Mouse (Mus musculus) adrenal gland, postnatal 14 days (tissue): ENCODE data around the gene Ablim1. TPM values are rescaled to one million over a fixed set of nuclear protein-coding genes. Genes with fewer than 3 reads are reported as not detected.

Experiments
- DNase-seq: peaks from one replicate; pipeline ENCODE4 v3.0.0; 2021; ENCODE audit warnings: mixed read lengths
- total RNA-seq: library from RNA; stranded (reverse); gene quantifications from 2 replicates; pipeline ENCODE4 v1.2.3, GENCODE M21; 2021

Ablim1 gene
- total RNA-seq, 1 experiment from 2014 or later: 68.8 TPM

GRCm38 (mm10) chr19:57221684-57222235, 93.0 kb downstream of the Ablim1 start:
- DNase-seq: no peak

GRCm38 (mm10) chr19:57219758-57220157, 95.0 kb downstream of the Ablim1 start:
- DNase-seq: no peak

GRCm38 (mm10) chr19:57217161-57217560, 97.6 kb downstream of the Ablim1 start:
- DNase-seq: no peak

GRCm38 (mm10) chr19:57215527-57215926, 99.2 kb downstream of the Ablim1 start:
- DNase-seq: no peak

GRCm38 (mm10) chr19:57212406-57212805, 102.3 kb downstream of the Ablim1 start:
- DNase-seq: no peak

DNA sequence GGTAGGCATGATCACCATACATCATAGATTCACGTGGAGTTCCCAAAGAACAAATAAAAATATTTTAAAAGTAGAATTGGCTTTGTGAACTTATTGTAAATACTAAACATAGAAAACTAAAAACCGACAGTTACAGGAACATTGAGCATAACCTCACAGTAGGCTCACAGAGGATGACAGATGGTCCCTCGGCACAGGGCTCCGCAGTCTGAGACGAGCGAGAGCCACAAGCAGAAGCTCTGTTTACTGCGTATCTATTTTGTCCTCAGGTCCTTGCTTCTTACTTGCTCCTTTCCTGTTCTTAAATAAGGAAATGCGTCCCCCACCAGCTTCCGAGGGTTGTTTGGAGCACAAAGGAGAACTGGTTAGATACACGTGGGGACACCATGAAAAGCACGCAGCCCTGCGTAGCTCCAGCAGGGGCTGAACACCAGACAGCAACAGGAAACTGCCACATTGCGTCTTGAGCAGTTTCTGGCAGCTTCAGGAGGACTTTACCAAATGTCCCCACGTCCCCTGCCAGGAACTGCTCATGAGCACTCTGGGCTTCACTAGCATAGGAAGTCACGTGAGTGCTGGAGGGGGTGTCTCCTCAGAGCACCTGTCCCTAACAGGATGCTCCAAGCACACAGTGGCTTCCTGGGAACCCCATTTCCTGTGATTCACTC, 103.1 kb downstream of the Ablim1 start:
- peak; percentile 54 for DNase-seq

- DNase-seq: no peak
Observed at GRCm38 (mm10) chr19:57210924-57211323, 103.8 kb downstream of the Ablim1 start.

DNA sequence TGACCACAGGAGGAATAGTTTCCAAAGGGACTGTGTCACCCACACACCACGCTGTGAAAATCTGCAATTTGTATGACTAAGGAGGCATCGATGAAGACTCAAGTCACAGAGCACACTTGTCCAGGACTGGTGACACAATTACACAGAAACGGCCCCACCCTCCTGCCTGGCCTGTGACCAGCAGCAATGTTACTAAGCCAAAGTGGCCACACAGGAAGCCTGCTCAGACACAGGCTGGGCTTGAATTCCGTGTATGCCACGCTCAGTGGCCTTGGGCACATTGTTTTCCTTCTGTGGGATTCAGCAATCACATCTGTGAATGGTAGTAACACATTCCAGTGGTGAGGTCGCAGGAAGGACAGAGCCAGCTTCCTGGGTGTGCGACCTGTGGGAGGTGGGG, 110.6 kb downstream of the Ablim1 start:
- peak; percentile 73 for DNase-seq

DNA sequence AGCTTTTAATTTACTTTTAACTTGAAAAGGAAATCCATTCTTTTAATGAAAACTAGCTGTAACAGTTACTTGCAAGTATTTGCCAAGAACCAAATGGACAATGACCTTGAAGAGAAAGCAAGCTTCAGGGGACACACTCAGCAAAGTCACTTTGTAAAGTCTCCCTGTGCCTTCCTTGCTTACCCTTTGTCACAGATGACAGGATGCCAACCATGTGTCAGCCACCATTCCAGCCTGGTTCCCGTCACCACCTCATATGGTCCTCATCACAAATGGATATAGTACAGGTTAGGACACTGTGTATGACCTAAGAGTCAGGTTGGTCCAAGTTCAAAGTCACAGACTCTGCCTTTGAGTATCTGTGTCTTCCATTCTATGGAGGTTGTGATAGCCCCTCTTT, 112.2 kb downstream of the Ablim1 start:
- no peak for DNase-seq

GRCm38 (mm10) chr19:57201090-57201483, 113.6 kb downstream of the Ablim1 start:
- DNase-seq: peak; percentile 44

- DNase-seq: peak; percentile 20
Observed at GRCm38 (mm10) chr19:57200477-57201089, 114.1 kb downstream of the Ablim1 start.

DNA sequence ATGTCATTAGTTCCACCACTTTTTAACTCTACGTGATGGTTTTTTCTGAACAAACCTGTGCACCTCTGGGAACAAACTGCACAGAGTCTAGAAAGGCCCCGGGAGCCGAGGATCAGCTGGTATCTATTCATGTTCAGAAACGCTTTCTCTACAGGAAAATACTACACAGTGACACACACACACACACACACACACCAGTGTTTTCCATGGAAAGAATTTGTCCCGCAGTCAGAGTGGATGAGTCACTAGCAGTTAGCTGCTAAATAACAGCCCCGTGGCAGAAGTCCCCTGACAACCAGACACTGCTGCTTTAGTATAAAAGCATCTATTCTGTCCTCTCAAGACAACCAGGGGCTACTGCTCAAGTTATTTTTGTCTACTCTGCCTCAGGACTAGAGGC, 115.4 kb downstream of the Ablim1 start:
- DNase-seq: peak; percentile 30

GRCm38 (mm10) chr19:57198531-57198930, 116.2 kb downstream of the Ablim1 start:
- no peak for DNase-seq

DNA sequence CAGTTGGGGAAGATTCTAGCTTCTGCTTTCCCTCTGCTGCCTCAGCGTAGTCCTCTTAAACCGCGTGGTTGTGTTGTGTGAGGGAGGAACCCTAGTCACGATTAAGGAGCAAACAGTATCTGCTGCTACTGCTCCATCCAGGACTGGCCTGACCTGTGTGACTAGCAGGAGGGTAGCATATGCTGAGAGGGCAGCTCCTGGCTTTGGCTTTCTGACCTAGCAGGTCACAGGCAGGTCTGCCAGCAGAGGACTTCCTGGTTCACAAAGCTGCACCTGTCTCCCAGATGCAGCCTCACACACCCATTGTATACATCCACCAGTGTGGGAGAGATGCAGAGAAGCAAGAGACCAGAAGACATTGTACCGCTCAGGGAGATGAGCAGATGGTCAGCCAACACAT, 116.7 kb downstream of the Ablim1 start:
- no peak for DNase-seq

- DNase-seq: peak; percentile 83
Observed at GRCm38 (mm10) chr19:57197043-57197817, 117.5 kb downstream of the Ablim1 start.

GRCm38 (mm10) chr19:57196616-57197015, 118.1 kb downstream of the Ablim1 start:
- no peak for DNase-seq

DNA sequence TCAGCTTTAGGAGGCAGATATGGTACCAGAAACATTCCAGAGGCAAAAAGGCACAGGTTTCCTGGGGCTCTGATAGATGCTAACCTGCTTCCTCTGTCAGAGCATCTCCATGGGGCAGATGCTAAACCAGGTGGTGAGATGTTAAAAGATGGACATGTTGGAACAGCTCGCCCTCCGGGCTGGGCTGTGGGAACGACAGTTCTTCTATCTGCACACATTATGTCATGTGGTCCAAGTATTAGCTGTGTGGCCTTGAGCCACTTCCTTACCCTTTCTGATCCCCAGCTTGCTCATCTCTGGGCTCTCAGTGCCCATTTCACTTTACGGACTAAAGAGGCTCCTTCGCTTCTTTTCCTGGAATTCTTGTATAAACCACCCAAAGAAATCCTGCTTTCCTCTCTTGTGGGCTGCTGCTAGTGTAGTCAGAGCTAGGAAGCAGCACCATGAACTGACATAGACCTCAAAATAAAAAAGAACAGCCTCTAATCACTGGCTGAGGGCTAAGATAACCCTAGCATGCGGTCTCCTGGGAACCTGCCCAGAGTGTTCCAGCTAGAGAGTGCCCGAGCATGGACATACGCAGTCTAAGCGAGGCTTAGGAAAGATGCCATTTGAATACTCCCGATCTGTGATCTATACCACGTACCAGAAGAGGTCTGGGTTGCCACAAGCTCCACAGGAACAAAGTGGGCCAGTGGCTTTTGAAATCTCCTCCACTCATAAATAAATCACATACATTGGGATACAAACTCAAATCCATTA, 119.4 kb downstream of the Ablim1 start:
- DNase-seq: no peak

GRCm38 (mm10) chr19:57193958-57194357, 120.8 kb downstream of the Ablim1 start:
- DNase-seq: peak; percentile 47

DNA sequence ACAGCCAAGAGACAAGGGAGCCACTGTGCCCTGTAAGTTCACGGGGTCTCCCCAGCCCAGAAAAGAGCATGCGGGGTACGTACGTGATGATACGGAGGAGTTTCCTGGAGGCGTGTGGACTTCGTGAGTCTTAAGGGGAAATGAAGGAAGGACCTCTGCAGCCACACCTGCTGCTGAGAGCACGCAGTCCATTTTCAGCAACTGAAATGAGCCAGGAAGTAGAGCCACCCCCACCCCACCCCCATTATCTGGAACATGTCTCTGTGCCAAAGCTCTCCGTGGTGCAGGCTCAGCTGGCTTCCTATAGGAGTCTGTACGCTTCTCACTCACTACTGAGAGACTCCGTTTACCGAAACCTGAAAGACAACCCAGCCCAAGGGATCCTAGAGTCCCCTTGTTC, 121.3 kb downstream of the Ablim1 start:
- DNase-seq: no peak

- DNase-seq: no peak
Observed at GRCm38 (mm10) chr19:57191109-57191508, 123.6 kb downstream of the Ablim1 start.

DNA sequence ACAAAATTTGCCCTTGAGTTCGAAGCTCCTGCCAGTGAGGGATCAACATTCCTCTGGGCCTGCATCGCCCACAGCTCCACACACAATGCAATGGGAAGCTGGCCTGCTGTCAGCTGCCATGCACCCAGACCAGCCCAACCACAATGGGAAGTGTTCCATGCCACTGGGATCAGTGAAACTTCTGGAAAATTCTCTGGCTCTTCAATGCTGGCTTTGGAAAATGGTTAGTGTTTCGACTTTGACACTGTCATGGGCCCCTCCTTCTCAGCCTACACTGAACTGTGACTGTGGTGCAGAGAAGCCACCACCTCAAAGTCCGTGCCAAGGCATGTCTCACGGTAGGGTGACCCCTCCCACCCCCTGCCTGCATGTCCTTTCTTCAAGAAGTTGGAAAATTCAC, 125.3 kb downstream of the Ablim1 start:
- no peak for DNase-seq

DNA sequence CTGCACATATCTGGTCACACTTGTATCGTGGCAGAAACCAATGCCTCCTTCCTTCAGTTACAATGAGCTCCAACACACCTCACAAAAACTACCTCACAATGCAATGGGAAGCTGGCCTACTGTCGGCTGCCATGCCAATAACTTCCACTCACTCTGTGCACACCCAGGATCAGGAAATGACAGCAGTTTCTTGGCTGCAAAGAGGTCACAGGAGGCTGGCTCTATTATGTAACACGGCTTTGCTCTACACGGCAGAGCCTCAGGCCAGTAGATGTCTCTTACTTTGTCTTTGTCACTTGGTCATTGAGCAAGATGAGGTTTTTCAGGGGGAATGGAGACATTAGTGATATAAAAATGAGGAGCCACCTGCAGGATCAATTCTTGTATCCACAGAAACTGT, 126.2 kb downstream of the Ablim1 start:
- DNase-seq: peak; percentile 33
